9 mouse cellular contexts compared by ENCODE assay signal in genomic region chr10:111600677-111601099, GRCm38 (mm10).
DNase-seq lines count a peak whose midpoint lies in the region; ATAC-seq lines count a peak whose summit lies in the region.
"Had no signal": no experiment of that assay in that cellular context is flagged by ENCODE, and none has a peak within 500 bp of the region (broad histone marks: within the 10 kb centered on the region; RNA-seq: fewer than 3 reads in every experiment).

No protein-coding gene starts in this region.

- no peak overlapping the region for H3K9ac ChIP-seq in forebrain, embryonic 11.5 days (ENCODE audit: low read length)
- no peak overlapping the region for H3K9ac ChIP-seq in forebrain, embryonic 16.5 days (replicated peaks; ENCODE audit: low read depth, low read length)
- no peak overlapping the region for H3K9ac ChIP-seq in heart, embryonic 16.5 days (ENCODE audit: low read length)
- no peak overlapping the region for H3K9ac ChIP-seq in liver, embryonic 15.5 days
- H3K9ac ChIP-seq in neural tube, embryonic 14.5 days (replicated peaks; ENCODE audit: low read depth, low read length) = no peak overlapping the region
- H3K9ac ChIP-seq: liver, embryonic 13.5 days had no signal

- WGBS in forebrain, embryonic 11.5 days = 38% methylated on average over 2 of the region's 2 CpGs
- WGBS in forebrain, embryonic 10.5 days = 20% methylated on average over 2 of the region's 2 CpGs
- 12% methylated on average over 2 of the region's 2 CpGs for WGBS in forebrain, embryonic 16.5 days
- 5% methylated on average over 2 of the region's 2 CpGs for WGBS in heart, embryonic 16.5 days
- WGBS in liver, embryonic 15.5 days (ENCODE audit: insufficient replicate concordance) = 2% methylated on average over 2 of the region's 2 CpGs
- 14% methylated on average over 2 of the region's 2 CpGs for WGBS in neural tube, embryonic 14.5 days

- no peak overlapping the region for H3K4me3 ChIP-seq in forebrain, embryonic 11.5 days (ENCODE audit: low read depth, low read length)
- no peak overlapping the region for H3K4me3 ChIP-seq in forebrain, embryonic 10.5 days
- no peak overlapping the region for H3K4me3 ChIP-seq in forebrain, embryonic 16.5 days (replicated peaks; ENCODE audit: low read length)
- H3K4me3 ChIP-seq in heart, embryonic 16.5 days (ENCODE audit: low read length) = no peak overlapping the region
- H3K4me3 ChIP-seq in liver, embryonic 15.5 days (replicated peaks) = no peak overlapping the region
- no peak overlapping the region for H3K4me3 ChIP-seq in neural tube, embryonic 14.5 days (ENCODE audit: low read depth, low read length)
- H3K4me3 ChIP-seq: liver, embryonic 13.5 days had no signal

- no peak overlapping the region for H3K27ac ChIP-seq in forebrain, embryonic 11.5 days (ENCODE audit: low read depth, low read length)
- no peak overlapping the region for H3K27ac ChIP-seq in forebrain, embryonic 10.5 days
- no peak overlapping the region for H3K27ac ChIP-seq in forebrain, embryonic 16.5 days (ENCODE audit: low read length)
- H3K27ac ChIP-seq in heart, embryonic 16.5 days (ENCODE audit: low read length) = peak overlapping the region; percentile 68
- no peak overlapping the region for H3K27ac ChIP-seq in liver, embryonic 15.5 days (replicated peaks)
- no peak overlapping the region for H3K27ac ChIP-seq in neural tube, embryonic 14.5 days (ENCODE audit: low read depth, low read length)
- H3K27ac ChIP-seq: liver, embryonic 13.5 days had no signal

- H3K9me3 ChIP-seq in forebrain, embryonic 11.5 days (ENCODE audit: control insufficient read depth, low read length) = no peaks in the 10 kb centered on the region
- no peaks in the 10 kb centered on the region for H3K9me3 ChIP-seq in forebrain, embryonic 10.5 days
- H3K9me3 ChIP-seq in forebrain, embryonic 16.5 days (ENCODE audit: control insufficient read depth, low read length) = no peaks in the 10 kb centered on the region
- H3K9me3 ChIP-seq in heart, embryonic 16.5 days (replicated peaks; ENCODE audit: control insufficient read depth, low read length) = 0 out of 2 replicates have a peak, but pooled peaks cover 3% of the 10 kb centered on the region
- H3K9me3 ChIP-seq in liver, embryonic 15.5 days (replicated peaks) = no peaks in the 10 kb centered on the region
- no peaks in the 10 kb centered on the region for H3K9me3 ChIP-seq in neural tube, embryonic 14.5 days (ENCODE audit: control insufficient read depth, low read length)
- H3K9me3 ChIP-seq: liver, embryonic 13.5 days had no signal

- no peaks in the 10 kb centered on the region for H3K4me1 ChIP-seq in forebrain, embryonic 11.5 days (replicated peaks; ENCODE audit: control insufficient read depth, insufficient read depth, low read length)
- H3K4me1 ChIP-seq in forebrain, embryonic 10.5 days = peaks cover 22% of the 10 kb centered on the region
- H3K4me1 ChIP-seq in forebrain, embryonic 16.5 days (replicated peaks; ENCODE audit: control insufficient read depth, insufficient read depth, low read length) = peaks cover 10% of the 10 kb centered on the region; the same call in 1 of the 2 replicates
- H3K4me1 ChIP-seq in heart, embryonic 16.5 days (ENCODE audit: control insufficient read depth, insufficient read depth, low read length) = peaks cover 28% of the 10 kb centered on the region
- H3K4me1 ChIP-seq in liver, embryonic 15.5 days (replicated peaks) = peaks cover 38% of the 10 kb centered on the region
- H3K4me1 ChIP-seq in neural tube, embryonic 14.5 days (ENCODE audit: control insufficient read depth, insufficient read depth, low read length) = peaks cover 8% of the 10 kb centered on the region; the same call in 1 of the 2 replicates

- 0 out of 2 replicates have a peak overlapping the region, but pooled peaks have one; percentile 8 for H3K4me2 ChIP-seq in forebrain, embryonic 11.5 days (ENCODE audit: low read depth, low read length, severe bottlenecking)
- no peak overlapping the region for H3K4me2 ChIP-seq in forebrain, embryonic 16.5 days (ENCODE audit: low read length)
- peak overlapping the region; percentile 5; the same call in 1 of the 2 replicates for H3K4me2 ChIP-seq in heart, embryonic 16.5 days (ENCODE audit: low read depth, low read length)
- H3K4me2 ChIP-seq in liver, embryonic 15.5 days = no peak overlapping the region
- no peak overlapping the region for H3K4me2 ChIP-seq in neural tube, embryonic 14.5 days (ENCODE audit: low read depth, low read length)
- H3K4me2 ChIP-seq: liver, embryonic 13.5 days had no signal

- H3K27me3 ChIP-seq in forebrain, embryonic 11.5 days (ENCODE audit: control insufficient read depth, insufficient read depth, low read length) = no peaks in the 10 kb centered on the region
- peaks cover 5% of the 10 kb centered on the region; the same call in 1 of the 2 replicates for H3K27me3 ChIP-seq in forebrain, embryonic 10.5 days (ENCODE audit: poor library complexity, severe bottlenecking)
- no peaks in the 10 kb centered on the region for H3K27me3 ChIP-seq in forebrain, embryonic 16.5 days (replicated peaks; ENCODE audit: control insufficient read depth, insufficient read depth, low read length)
- peaks cover 2% of the 10 kb centered on the region; the same call in 1 of the 2 replicates for H3K27me3 ChIP-seq in heart, embryonic 16.5 days (ENCODE audit: control insufficient read depth, insufficient read depth, low read length)
- no peaks in the 10 kb centered on the region for H3K27me3 ChIP-seq in liver, embryonic 15.5 days
- H3K27me3 ChIP-seq in neural tube, embryonic 14.5 days (ENCODE audit: control insufficient read depth, insufficient read depth, low read length) = no peaks in the 10 kb centered on the region

- ATAC-seq in forebrain, embryonic 11.5 days (replicated peaks; ENCODE audit: low FRiP score) = 0 out of 2 replicates have a peak, but pooled peaks have one; percentile 44
- peak; percentile 72 for ATAC-seq in forebrain, embryonic 16.5 days
- peak; percentile 92 for ATAC-seq in heart, embryonic 16.5 days (replicated peaks; ENCODE audit: extremely low read depth, insufficient read depth, low FRiP score)
- ATAC-seq in liver, embryonic 15.5 days (ENCODE audit: insufficient read depth) = peak; percentile 11; the same call in 1 of the 2 replicates
- peak; percentile 78; the same call in 1 of the 2 replicates for ATAC-seq in neural tube, embryonic 14.5 days (ENCODE audit: low read depth)

- DNase-seq in forebrain, embryonic 11.5 days (ENCODE audit: low spot score) = peak; percentile 54
- DNase-seq in forebrain, embryonic 10.5 days (ENCODE audit: extremely low spot score, low spot score) = no peak
- peak; percentile 92 to 93 for DNase-seq in kidney, postnatal 25 days
- peak; percentile 42 for DNase-seq in urinary bladder, adult 2 months (ENCODE audit: low spot score)
- DNase-seq: liver, embryonic 13.5 days had no signal

- H3K36me3 ChIP-seq in forebrain, embryonic 11.5 days (ENCODE audit: control insufficient read depth, insufficient read depth, low read length) = no peaks in the 10 kb centered on the region
- H3K36me3 ChIP-seq in forebrain, embryonic 10.5 days (replicated peaks) = no peaks in the 10 kb centered on the region
- H3K36me3 ChIP-seq in forebrain, embryonic 16.5 days (ENCODE audit: control insufficient read depth, insufficient read depth) = no peaks in the 10 kb centered on the region
- H3K36me3 ChIP-seq in heart, embryonic 16.5 days (ENCODE audit: control insufficient read depth, insufficient read depth) = no peaks in the 10 kb centered on the region
- no peaks in the 10 kb centered on the region for H3K36me3 ChIP-seq in liver, embryonic 15.5 days (replicated peaks)
- H3K36me3 ChIP-seq in neural tube, embryonic 14.5 days (ENCODE audit: control insufficient read depth, insufficient read depth, low read length) = no peaks in the 10 kb centered on the region
- H3K36me3 ChIP-seq: liver, embryonic 13.5 days had no signal

Comparison
In these comparisons a context has a peak if more than half of its experiments do, and no peak if none do; other contexts are left out.
1. H3K4me2 ChIP-seq: peak in forebrain, embryonic 11.5 days (single experiment) and heart, embryonic 16.5 days (single experiment); none in forebrain, embryonic 16.5 days (single experiment), liver, embryonic 15.5 days (single experiment) and neural tube, embryonic 14.5 days (single experiment).
2. ATAC-seq: peak in every context shown above with its lines; median percentile 92 in heart, embryonic 16.5 days; 78 in neural tube, embryonic 14.5 days; 72 in forebrain, embryonic 16.5 days; 44 in forebrain, embryonic 11.5 days; 11 in liver, embryonic 15.5 days.